Mouse (Mus musculus) fat pad, adult 2 months (tissue): ENCODE measurements around the gene Rnf145.

Source experiments
- DNase-seq: peaks from one replicate; pipeline ENCODE4 v3.0.0-alpha.2; 2011; ENCODE audit warnings: low read depth, low spot score; ENCODE audit errors: extremely low read depth

Gene Rnf145

DNA sequence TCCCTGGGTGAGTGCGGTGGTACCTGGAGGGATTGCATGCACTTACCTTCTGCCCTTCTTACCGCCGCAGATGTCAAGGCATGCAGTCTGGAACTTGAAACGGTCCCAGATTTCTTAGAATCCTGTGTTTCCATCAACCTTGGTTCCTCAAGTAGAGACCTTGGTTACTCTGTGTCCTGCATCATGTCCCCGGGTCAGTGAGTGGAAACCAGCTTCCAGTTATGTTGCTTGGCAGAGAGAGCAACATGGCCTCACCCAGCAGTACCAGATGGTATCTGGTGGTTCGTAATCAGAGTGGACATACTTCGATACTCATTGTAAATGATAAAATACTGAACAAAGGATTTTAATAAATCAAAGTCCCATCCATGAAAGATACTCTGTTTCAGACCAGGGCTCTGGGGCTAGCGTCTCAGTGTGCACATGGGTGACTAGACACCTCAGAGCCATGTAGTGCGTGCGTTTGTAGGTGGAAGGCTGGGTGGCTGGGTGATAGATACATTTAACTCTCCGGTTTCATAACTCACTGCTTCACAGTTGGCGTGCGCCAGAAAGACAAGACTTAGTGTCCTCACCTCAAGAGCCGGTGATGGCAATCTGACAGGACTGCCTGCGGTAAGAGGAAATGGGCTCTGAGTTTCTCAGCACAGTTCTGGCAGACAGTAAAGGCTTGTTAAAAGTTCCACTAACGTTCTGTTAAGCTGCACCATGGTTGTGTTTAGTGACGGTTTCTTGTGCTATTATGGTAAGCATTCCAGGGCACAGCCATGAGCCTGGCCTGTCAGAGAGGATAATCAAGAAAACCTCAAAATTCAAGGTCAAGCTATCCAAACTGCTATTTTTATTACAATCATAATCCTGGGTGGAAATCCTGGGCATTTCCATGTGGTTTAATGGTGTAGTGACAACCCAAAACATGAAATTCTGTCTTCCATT is 14.3 kb downstream of the Rnf145 start:
- peak; percentile 90 for DNase-seq

DNA sequence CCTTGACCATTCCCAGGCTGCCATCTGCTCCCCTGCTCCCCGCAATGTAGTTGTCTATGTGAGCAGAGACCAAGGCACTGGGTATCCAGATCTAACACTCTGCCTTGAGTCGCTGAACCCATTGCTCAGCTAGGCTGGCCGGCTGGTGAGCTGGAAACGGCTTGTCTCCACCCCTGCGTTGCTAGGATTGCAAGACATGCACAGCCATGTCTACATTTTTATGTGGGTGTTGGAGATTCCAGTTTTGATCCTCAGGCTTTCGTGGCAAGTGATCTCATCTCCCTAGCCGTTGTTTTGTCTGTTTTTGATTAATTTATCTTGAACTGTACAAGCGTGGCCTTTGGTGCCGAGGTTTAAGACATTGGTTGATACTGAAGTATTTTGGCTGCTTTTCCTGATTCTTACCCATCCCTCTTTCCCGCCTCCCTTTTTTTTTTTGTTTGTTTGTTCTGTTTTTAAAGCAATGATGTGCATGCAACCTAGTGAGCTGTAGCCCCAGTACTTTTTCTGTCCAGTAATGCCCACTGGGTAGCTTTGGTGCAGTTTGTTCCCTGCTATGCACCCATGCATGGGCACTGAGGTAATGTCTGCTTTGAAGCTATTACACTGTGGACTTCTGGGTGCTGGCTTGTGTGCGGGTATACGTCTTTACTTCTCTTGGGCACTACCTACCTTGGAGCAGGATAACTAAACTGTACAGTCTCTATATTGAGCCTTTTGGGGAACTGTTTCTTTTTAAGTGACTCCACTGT is 16.4 kb downstream of the Rnf145 start:
- peak; percentile 56 for DNase-seq

DNA sequence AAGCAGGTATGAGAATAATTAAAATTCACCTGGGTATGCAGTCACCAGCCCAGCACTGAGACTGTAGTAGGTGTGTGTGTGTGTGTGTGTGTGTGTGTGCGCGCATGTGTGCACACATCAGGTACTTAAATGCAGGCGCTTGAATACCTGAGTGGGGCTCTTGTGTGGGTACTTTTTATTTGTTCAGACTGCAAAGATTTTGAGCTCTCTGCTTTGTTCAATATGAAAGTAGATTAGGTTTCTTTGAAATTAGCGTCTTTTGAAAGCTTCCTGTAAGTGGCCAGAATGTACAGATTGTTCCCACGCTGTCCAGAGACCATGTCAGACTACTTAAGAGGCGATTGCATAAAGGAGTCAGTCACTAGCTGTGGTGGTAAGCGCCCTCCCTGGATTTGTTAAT is 18.6 kb downstream of the Rnf145 start:
- DNase-seq: no peak

DNA sequence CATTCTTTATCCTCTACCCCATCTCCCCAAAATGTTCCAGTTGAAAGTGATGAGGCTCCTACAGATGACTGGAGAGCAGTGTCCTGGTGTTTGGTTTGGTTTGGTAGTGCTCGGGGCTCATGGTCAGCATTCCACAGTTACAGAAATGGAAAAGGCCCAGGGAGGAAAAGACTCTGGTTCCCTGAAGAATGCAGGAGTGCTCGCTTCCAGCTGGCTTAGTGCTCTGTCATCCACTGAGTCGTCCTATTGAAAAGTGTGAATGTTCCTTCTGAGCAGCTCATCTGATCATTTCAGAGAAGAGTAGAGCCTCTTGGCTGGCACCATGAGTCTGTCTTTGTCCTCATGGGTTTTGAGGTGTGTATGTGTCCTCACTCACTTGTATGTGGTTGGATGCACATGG is 19.3 kb downstream of the Rnf145 start:
- no peak for DNase-seq

DNA sequence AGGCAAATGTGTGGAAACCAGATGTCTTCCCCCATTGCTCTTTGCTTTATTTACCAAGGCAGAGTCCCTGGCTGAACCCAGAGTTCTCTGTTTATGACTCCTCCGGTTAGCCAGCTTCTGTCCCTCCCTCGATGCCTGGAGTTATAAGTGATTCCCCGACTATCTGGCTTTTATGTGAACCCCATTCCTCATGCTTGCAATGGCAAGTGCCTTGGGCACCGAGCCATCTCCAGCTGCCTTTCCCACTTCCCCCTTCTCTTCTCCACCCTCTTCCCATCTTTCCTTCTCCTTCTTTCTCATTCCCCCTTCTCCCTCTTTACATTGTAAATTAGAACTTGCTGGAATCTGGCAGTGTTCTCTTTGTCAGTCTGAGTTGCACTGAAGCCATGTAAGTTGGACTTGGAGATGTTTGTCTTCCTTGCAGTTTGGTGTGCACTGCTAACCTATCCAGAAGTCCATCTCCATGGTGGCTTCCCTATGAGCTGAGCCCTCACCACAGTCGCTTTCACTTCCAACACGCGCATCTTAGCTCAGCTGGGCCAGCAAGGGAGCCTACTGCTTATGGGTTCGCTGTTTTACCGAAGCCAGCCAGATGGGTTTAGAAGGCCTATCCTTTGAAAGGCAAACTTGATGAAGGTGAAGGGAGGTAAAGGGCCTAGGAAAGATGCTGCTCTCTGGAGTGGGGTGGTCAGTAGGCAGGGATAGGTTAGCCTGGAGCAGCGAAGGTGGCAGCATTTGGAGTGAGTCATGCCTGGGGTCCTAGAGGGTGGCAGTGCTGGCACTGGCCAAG is 19.9 kb downstream of the Rnf145 start:
- DNase-seq: no peak

DNA sequence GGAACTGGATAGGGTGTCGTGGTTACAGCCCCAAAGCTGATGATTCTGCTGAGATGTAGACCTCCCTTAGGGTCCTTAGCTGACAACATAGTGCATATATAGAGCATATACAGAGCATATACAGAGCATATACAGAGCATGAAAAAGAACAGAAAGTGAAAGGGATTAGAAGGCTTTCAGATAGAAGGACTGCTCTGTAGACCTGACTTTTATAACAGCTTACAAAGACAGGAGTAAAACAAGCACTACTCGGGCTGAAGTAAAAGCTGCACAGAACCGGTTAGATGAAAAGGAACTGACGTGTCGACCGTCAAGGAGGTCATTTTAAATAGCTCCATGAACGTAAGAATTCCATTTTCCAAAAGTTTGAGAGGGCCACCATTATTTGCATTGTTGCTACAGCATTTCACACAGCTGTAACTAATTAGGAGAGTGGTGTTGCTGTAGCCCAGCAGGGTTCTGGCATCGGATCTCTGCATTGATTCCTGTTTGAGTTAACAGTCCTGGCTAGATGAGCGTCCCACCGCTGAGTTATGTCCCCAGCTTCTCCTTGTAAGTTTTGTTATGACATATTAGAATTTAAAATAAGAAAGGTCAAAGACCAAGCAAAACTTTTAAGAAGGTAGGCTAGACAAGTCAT is 20.6 kb downstream of the Rnf145 start:
- no peak for DNase-seq

DNA sequence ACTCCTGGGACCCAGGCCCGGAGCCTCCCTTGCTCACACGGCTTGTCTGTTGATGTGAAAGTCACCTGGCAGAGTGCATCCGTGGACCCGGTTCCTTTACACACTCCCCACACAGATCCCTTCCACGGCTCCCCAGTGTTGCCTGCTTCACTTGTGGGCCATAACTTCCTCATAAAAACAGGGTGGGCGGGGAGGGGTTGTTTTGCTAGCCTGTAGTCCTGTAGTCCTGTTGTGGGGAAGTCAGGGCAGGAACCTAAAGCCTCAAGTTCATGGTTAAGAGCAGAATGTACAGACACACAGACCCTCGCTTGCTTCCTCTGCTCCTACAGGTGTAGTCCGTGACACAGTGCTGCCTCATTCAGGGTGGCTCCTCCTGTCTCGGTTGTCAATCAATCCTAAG is 21.5 kb downstream of the Rnf145 start:
- no peak for DNase-seq

DNA sequence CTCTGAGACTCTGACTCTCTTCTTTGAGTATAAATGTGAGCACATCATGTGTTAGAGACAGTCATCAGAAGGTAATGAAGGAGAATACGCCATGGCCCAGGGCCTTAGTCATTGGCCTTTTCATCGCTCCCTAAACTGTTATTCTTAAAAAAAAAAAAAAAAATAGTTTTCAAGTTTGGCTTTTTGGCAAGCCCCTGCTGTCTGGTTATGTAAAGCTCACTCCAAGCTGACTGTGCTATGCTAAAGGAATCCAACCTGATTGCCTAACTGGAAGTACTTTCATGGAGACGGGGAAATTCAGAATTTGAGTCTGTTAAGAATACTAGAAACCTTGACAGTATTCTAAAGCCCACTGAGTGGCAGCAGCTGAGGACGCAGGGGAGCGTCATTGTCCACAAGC is 22.5 kb downstream of the Rnf145 start:
- DNase-seq: no peak

DNA sequence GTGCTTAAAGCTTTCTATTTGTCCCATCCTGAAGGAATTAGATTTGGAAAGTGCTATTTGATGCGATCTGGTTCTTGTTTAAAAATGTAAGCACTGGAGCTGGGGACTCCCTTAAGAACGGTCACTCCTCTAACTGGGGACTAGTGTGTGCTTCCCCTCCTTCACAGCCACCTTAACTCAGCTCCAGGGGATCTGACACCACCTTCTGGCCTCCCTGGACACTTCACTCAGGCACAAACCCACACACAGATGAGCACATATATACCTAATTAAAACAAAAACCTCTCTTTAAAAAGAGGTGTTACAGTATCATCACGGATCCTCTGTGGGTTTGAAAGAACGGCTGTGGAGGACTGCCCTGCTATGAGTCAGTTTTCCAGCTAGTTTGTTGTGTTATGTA is 23.0 kb downstream of the Rnf145 start:
- no peak for DNase-seq

DNA sequence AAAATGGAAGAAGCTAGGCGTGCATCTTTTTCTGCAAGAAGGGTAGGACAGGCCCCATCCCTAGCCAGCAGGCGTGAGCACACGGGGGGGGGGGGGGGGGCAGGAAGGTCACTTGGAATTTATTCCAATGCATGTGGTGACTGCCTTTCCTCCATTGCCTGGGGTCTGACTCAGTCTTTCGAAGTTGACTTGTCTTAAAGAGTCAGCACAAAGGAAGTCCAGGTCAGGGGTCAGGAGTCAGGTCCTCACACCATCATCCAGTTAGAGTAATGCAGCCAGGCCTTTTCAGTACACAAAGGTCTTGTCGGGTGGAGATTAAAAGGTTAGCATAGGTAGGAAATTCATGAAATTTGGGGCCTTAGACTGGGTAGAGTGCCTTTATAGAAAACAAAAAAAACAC is 24.8 kb downstream of the Rnf145 start:
- no peak for DNase-seq

DNA sequence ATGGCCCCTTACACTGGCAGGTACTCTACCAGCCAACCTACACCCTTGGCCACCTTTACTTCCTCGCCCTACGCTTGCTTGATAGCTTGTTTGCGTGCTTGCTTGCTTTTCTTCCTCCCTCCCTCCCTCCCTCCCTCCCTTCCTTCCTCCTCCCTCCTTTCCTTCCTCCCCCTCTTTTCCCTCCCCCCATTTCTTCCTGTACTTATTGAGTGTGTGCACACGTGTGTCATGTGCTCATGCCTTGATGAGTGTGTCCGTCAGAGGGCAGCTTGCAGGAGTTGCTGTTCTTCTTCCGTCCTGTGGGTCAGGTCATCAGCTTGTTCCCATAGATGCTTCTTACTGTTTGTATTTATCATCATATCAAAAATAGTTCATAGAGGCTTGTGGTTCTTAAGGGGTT is 25.2 kb downstream of the Rnf145 start:
- no peak for DNase-seq

DNA sequence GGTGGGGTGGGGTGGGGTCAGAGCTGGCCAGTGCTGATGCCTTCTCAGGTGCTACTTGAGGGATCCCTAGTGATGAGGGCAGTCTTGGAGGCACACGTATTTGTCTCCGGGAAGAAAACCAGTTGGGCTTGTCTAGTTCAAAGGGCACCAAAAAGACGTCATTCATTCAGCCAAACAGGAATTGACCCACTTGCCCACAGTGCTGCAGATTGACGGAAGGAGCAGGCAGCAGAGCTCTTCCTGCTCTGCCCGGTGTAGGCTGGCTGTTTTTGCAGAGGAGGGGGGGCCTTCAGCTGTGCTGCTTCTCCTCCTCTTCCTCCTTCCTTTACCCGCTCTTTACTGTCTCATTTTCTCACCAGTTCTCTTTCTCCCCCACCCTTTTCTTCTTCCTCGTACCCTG is 26.4 kb downstream of the Rnf145 start:
- DNase-seq: no peak

DNA sequence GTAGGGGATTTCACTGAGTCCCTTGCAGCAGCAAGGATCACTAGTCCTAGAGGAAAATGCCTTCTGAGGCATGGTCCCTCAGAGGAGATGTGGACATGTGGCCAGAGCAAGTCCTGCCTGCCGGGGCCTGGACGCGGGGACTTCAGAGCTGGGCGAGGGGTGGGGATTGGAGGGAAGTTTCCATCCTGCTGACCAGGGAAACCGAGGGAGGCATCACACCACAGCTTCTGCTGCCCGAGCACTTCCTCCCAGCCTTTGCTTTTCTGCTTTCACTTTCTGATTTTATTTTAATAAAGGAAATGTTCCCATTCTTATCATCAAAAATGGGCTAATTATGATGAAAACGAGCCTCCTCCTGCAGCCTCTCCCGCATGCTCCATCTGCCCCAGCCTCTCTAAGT is 27.5 kb downstream of the Rnf145 start:
- DNase-seq: no peak

DNA sequence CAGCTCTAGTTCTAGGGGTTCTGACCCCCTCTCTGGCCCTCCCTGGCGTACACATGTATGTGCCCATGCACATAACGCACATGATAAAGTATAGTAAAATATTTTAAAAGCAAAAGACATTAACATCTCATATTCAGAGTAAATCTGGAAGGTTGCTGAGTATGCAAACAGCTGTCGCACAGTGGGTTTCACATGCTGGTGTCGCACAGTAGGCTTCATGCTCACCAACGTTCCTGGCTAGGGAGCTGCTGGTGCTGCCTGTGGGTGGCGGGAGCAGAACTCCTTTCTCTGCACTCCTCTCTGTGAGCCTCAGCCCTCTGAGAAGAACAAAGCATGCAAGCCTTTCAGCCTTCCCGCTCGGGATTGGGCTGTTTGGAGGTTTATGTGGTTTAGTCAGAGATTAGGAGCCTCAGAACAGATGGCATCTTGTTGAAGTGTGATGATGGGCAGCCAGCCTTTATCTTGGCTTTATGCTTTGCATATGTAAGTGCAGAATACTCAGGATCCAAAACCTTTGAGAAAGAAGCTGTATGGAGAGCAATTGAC is 29.0 kb downstream of the Rnf145 start:
- DNase-seq: no peak

DNA sequence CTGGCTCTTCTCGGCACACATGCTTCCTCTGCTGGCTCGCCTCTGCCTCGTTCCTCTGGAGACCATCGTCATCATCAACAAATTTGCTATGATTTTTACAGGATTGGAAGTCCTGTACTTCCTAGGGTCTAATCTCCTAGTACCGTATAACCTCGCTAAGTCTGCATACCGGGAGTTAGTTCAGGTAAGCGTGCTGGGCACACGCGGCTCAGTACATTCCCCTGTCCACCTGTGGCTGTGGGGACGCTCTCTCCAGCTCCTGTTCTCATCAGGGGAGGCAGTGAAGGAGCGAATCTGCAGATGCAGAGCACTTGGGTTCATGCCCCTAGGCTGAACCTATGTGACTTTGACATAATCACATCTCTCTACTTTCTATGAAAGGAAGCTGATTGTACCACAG is 30.1 kb downstream of the Rnf145 start:
- DNase-seq: no peak

DNA sequence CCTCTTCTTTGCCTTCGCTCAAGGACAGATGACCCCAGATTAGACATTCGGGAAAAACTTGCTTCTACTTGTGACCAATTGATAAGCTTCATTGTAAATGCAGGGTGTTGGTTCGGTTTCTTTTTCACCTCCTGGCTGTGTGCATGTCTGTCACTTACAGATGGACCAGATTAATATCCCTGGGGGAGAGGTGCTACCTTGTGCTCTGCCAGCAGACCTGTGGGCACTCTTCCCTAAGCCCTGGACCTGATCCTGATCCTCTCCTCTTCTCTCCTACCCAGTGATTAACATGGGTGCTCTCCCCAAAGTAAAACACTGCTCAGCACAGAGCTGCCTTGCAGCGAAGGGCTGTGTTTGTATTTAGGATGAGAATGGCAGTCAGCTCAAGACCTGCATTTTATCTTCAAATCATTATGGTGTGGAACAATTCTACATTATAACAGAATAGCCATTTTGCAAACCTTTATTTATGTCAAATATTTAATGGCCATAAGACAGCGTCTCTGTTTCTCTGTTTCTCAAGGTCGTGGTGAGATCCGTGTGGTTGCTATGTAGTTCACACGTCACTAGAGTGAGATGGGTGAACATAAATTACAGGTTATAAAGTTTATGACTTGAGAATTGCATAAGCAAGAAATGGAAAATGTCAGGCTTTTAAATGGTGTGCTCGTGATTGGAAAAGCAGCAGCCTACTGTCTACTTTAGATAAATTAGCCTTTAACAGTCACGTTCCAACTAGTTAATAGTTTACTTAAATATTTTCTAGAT is 30.9 kb downstream of the Rnf145 start:
- no peak for DNase-seq

DNA sequence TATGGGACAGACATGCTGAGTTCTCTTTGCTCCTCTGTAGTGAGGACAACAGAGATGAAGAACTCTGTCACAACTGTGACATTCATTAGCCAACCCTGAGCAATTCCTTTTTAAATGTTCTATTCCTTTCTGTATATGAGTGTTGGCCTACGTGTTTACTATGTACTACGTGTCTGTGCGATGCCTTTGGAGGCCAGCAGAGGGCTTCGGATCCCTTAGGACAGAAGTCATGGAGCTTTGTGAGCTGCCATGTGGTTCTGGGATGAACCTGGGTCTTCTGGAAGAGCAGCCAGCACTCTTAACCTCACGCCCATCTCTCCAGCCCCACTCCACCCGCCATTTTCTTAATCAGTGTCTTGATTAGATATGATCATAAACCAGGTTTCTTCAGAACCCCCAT is 32.2 kb downstream of the Rnf145 start:
- DNase-seq: no peak

DNA sequence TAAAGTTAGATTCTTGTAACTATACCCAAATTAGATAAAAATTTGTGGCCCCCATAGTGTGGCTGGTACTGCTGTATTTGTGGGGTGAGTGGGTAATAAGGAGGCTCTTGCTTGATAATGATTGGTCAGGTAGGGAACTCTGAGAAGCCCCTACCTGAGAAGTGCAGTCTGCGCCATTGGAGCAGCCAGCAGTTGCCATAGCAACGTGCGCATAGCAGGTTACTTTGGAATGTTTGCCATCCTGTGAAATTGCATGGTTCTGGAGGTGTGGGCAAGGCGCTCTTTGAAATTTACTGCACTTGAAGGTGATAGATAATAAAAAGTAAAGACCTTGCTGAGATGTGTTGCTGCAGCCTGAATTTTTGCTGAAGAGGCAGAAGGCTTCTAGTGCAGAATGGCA is 35.6 kb downstream of the Rnf145 start:
- DNase-seq: no peak

DNA sequence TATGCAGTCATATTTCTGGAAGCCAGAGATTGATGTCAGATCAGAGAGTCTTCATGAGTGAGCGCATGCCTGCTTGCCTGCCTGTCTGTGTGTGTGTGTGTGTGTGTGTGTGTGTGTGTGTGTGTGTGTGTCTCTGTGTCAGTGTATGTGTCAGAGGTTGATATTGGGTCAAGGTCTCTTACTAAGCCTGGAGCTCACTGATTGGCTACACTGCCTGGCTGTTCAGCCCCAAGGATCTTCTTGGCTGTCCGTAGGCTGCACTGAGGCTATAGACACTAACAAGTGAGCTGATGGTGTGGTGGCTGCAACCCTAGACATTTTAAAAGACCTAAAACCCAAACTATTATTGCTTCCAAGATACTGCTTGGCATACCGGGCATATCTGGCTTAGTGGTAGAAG is 39.8 kb downstream of the Rnf145 start:
- DNase-seq: no peak

DNA sequence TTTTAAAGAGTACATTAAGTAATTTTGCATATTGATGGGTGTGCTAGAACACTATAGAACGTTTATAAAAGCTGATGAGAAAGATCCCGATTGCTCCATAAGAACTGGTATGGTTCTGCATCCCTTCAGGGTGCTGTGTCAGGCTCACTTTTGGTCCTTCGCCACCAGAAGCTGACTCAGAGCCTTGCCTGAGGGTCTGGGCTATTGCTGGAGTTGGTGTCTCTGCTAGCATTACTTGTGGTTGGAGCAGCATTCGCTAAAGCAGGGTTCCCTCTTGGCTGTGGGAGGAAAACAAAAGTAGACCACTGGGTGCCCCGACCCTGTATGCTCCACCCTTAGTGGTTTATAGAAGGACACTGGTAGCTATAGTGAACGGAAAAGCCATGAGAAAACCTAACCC is 40.7 kb downstream of the Rnf145 start:
- no peak for DNase-seq
